Comparison of ENCODE assay signal across 18 mouse cellular contexts in genomic region chr5:66305511-66305910, GRCm38 (mm10). TPM values are rescaled to one million over a fixed set of nuclear protein-coding genes. Genes with fewer than 3 reads are reported as not detected.
A peak's percentile ranks its signal among the peaks of the same experiment; 100 is the strongest.
DNase-seq lines count a peak whose midpoint lies in the region; ATAC-seq and TF ChIP-seq lines count a peak whose summit lies in the region.
"Had no signal": no experiment of that assay in that cellular context is flagged by ENCODE, and none has a peak within 500 bp of the region (broad histone marks: within the 10 kb centered on the region; RNA-seq: fewer than 3 reads in every experiment).

No protein-coding gene starts in this region.

- peaks cover 55% of the 10 kb centered on the region for H3K36me3 ChIP-seq in midbrain, embryonic 13.5 days
- peaks cover 19% of the 10 kb centered on the region; the same call in 1 of the 2 replicates for H3K36me3 ChIP-seq in midbrain, embryonic 10.5 days
- H3K36me3 ChIP-seq in neural tube, embryonic 15.5 days: peaks cover 51% of the 10 kb centered on the region

- no peak overlapping the region for H3K4me2 ChIP-seq in midbrain, embryonic 13.5 days (replicated peaks)
- no peak overlapping the region for H3K4me2 ChIP-seq in neural tube, embryonic 15.5 days
- H3K4me2 ChIP-seq: liver, embryonic 11.5 days had no signal

- no peak for DNase-seq in frontal cortex, postnatal 10 days (ENCODE audit: low spot score in 2 of 2)
- no peak for DNase-seq in midbrain, embryonic 10.5 days (ENCODE audit: low spot score)
- no peak for DNase-seq in lung, adult 2 months
- DNase-seq in adrenal gland, adult 2 months: no peak
- no peak for DNase-seq in spleen, postnatal 36 days (ENCODE audit: low spot score in 2 of 2)
- DNase-seq: adrenal gland, adult 8-10 months; cerebellum, postnatal 14 days; heart, postnatal 10 days; kidney, adult 11 months; kidney, postnatal 14 days; thymus, postnatal 4 days had no signal

- peak; percentile 82 for ATAC-seq in frontal cortex, adult (ENCODE audit: low TSS enrichment)
- peak; percentile 31; the same call in 1 of the 2 replicates for ATAC-seq in midbrain, embryonic 13.5 days
- ATAC-seq in neural tube, embryonic 15.5 days (ENCODE audit: low FRiP score): no peak

- 91% methylated on average over 8 of the region's 8 CpGs for WGBS in midbrain, embryonic 13.5 days
- WGBS in midbrain, embryonic 10.5 days: 87% methylated on average over 8 of the region's 8 CpGs
- 66% methylated on average over 8 of the region's 8 CpGs for WGBS in neural tube, embryonic 15.5 days
- 83% methylated on average over 8 of the region's 8 CpGs for WGBS in lung, adult 2 months

- no peak overlapping the region for H3K4me3 ChIP-seq in midbrain, embryonic 13.5 days (replicated peaks)
- H3K4me3 ChIP-seq in midbrain, embryonic 10.5 days: no peak overlapping the region
- H3K4me3 ChIP-seq in neural tube, embryonic 15.5 days (replicated peaks): no peak overlapping the region
- H3K4me3 ChIP-seq in lung, adult 2 months (replicated peaks; ENCODE audit: extremely low read depth, low read depth, low read length): no peak overlapping the region
- H3K4me3 ChIP-seq: embryonic facial prominence, embryonic 10.5 days; megakaryocyte, embryonic 14.5 days had no signal

- H3K9ac ChIP-seq in midbrain, embryonic 13.5 days (replicated peaks): no peak overlapping the region
- no peak overlapping the region for H3K9ac ChIP-seq in neural tube, embryonic 15.5 days (replicated peaks)

- no peak for TF ChIP-seq CTCF in lung, adult 2 months (IDR thresholded peaks at IDR 0.05; ENCODE audit: insufficient read depth, low read length)

- H3K27ac ChIP-seq in midbrain, embryonic 13.5 days: no peak overlapping the region
- no peak overlapping the region for H3K27ac ChIP-seq in midbrain, embryonic 10.5 days (replicated peaks)
- H3K27ac ChIP-seq in neural tube, embryonic 15.5 days (replicated peaks): peak overlapping the region; percentile 67; the same call in 1 of the 2 replicates
- H3K27ac ChIP-seq: embryonic facial prominence, embryonic 10.5 days had no signal

- no peaks in the 10 kb centered on the region for H3K27me3 ChIP-seq in midbrain, embryonic 13.5 days
- H3K27me3 ChIP-seq in midbrain, embryonic 10.5 days (ENCODE audit: low read depth, poor library complexity, severe bottlenecking): no peaks in the 10 kb centered on the region
- no peaks in the 10 kb centered on the region for H3K27me3 ChIP-seq in neural tube, embryonic 15.5 days (replicated peaks)

- H3K4me1 ChIP-seq in midbrain, embryonic 13.5 days (replicated peaks): no peaks in the 10 kb centered on the region
- peaks cover 5% of the 10 kb centered on the region for H3K4me1 ChIP-seq in midbrain, embryonic 10.5 days
- peaks cover 21% of the 10 kb centered on the region for H3K4me1 ChIP-seq in neural tube, embryonic 15.5 days
- H3K4me1 ChIP-seq in lung, adult 2 months (ENCODE audit: control insufficient read depth, insufficient read depth, low read length): 0 out of 2 replicates have a peak, but pooled peaks cover 4% of the 10 kb centered on the region

- no peak for TF ChIP-seq POLR2A in lung, adult 2 months (IDR thresholded peaks at IDR 0.05; ENCODE audit: borderline replicate concordance, extremely low read depth, low read depth, low read length)

- no peaks in the 10 kb centered on the region for H3K9me3 ChIP-seq in midbrain, embryonic 13.5 days
- no peaks in the 10 kb centered on the region for H3K9me3 ChIP-seq in midbrain, embryonic 10.5 days (replicated peaks)
- no peaks in the 10 kb centered on the region for H3K9me3 ChIP-seq in neural tube, embryonic 15.5 days (replicated peaks)
- H3K9me3 ChIP-seq: embryonic facial prominence, embryonic 10.5 days; megakaryocyte, embryonic 14.5 days had no signal

RNA-seq across cellular contexts. Expression of gene Nsun7, which starts 45.8 kb away (rescaled TPM):
- 1.5 and 1.7 TPM in 2 replicates for polyA plus RNA-seq in midbrain, embryonic 13.5 days (2015; fragmentation: Nextera tagmentation; extraction: Ambion mirVana)
- polyA plus RNA-seq in midbrain, embryonic 10.5 days (2016; fragmentation: Nextera tagmentation; extraction: Ambion mirVana): 0.26 and 0.57 TPM in 2 replicates
- 2.5 and 2.9 TPM in 2 replicates for polyA plus RNA-seq in neural tube, embryonic 15.5 days (2015; fragmentation: Nextera tagmentation; extraction: Ambion mirVana)
- polyA plus RNA-seq in lung, adult 2 months (2012; rRNA removed): 1.3 and 1.5 TPM in 2 replicates
- total RNA-seq in adrenal gland, adult 2 months (2021): under 1 TPM; 0.40 to 0.45 TPM
- 0.22 TPM in 2 replicates for polyA plus RNA-seq in adrenal gland, adult 2 months (2012; rRNA removed)
- total RNA-seq: monocyte, adult 5-6 weeks had no signal
- polyA plus RNA-seq: liver, embryonic 11.5 days had no signal
